Mouse (Mus musculus) MEL-GATA-1-ER (cell line): ENCODE measurements around the gene Calm4.

Experiments used
- DNase-seq: peaks from one replicate; pipeline ENCODE4 v3.0.0-alpha.2; 2012; ENCODE audit warnings: low read depth; ENCODE audit errors: extremely low read depth

Gene Calm4

DNA sequence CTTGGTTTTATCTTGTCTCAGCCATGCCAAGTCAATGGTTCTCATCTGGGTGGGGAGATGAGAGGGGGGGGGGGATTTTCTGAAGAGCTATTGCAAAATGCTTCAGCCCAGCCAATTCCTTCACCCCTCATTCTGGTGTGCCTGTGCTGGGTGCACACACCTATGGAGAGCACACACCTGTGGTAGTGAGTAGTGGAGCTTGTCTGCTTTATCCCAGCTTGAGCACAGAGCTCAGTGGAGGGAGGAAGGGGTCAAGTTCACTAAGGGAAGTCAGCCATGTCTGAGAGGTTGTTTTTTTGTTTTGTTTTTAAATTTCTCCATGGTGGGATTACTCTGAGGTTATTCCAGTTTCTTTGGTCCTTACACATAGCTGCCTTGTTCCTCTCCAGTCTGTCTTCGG is 18.7 kb downstream of the Calm4 start:
- no peak for DNase-seq

DNA sequence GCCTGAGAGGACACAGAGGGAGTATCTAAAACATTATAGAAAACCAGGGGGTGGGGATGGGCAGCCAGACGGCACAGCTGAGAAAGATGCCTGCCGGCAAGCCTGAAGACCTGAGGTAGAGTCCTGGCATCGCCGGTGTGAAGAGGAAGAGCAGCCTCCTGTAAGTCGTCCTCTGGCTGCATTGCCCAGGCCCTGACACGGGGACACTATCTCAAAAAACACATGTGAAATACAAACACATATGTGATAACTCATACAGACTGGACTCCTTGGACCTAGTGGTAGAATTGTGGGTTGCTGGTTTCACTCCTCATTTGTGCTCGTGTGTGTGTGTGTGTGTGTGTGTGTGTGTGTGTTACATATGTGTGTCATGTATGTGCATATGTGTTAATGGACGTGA is 23.7 kb downstream of the Calm4 start:
- DNase-seq: no peak

DNA sequence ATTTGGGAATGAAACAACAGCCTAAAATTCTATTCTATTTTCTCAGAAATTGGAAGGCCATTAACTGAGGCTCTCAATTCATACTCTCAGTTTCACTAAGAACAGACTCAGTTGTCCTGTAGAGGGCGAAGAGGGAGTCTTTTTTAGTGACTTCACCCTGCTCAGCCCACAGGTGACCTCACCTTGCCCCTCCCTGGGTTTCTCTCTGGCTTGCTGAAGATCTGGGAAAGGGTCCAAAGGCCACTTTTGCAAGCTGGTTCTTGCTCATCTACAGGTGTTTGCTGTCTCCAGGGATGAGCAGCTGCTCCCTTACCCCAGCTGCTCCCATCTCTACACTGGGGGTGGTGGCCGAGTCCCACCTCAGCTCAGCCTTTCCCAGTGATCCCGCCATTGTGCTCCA is 24.8 kb downstream of the Calm4 start:
- no peak for DNase-seq

DNA sequence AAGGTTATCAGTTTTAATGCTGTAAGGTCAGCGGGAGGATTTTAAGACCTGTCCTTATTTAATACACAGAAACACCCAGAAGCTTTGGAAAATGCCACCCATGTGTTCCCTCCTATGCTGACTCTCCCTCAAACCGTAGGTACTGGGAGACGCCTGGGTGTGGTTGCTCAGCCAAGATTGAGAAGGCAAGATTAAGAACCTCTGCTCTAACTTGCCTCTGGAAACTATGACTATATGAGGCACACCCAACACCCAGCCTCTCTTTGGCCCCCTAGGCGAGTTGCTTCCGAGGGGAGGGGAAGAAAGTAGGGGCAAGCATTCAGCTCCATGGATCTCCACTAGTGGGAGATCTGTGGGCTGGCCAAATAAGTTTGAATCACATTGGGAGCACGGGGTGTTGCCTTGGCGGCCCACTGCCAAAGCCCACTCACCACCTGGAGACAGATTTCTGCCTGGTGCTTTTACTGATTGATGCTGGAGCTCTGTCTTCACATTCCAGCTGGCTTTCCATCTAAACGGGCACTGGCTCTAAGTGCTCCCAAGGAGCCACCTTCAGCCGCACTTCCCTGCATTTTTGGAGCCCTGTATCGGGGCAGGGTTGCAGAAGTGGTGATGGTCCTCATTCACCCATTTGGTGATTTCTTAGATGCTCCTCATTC is 25.5 kb downstream of the Calm4 start:
- no peak for DNase-seq

DNA sequence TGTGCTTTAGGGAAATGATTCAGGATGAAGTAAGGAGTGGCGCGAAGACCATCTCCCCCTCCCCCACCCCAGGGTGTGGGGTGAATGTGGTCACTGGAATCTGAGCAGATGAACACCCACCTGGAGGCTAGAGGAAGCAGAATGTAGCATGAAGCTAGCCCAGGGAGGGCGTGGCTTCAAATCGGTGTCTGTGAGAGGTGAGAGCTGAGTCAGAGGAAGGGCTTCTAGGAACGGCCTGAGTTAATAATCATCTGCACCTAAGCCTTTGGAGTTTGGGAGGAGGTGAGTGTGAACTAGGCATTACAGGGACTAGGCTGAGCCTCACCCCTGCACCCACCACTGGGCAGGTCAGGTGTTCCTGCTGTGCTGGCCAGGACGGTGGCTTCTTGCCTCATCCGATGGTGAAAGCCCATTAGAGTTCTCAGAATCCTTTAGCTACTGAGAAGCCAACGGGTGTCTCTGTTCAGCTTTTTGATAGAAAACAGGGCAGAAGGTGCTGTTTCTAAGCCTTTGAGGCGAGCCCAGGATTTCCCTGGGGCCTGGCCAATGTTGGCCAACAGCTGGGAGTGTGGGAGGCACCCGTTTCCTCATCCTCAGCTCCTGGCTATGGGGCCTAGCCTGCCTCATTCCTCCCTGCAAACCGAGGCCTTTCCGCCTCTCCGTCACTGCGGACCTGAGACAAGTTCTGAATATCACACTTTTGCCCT is 28.2 kb downstream of the Calm4 start:
- DNase-seq: peak; percentile 51

DNA sequence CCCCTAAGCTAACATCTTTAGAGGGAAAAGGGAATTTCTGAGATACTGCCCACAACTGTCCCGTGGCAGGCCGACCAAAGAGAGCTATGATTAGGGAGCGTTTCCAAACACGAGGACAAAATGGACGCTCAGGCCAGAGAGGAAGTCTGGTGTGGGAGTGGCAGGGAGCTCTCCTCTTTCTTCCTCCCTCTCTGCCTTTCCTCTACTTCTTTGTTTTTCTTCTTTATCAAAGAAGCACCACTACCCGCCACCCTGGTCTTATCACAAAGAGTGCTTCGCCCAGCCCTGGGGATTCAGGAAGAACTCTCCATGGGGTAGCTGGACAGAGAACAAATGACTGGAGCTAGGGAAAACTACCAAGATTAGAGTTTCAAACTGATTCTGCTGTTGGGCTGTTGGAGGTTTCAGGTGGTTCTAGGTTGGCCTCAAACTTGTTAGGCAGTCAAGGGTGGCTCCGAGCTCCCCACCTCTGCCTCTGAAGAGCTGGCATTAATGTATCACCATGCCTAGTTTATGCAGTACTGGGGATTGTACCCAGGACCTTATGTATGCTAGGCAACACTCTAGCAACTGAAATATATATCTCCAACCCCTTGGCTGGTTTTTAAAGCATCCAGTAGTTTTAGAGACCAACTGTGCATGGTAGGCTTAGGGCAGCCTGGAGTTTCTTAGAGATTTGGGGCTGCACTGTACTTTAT is 28.9 kb downstream of the Calm4 start:
- DNase-seq: peak; percentile 80

DNA sequence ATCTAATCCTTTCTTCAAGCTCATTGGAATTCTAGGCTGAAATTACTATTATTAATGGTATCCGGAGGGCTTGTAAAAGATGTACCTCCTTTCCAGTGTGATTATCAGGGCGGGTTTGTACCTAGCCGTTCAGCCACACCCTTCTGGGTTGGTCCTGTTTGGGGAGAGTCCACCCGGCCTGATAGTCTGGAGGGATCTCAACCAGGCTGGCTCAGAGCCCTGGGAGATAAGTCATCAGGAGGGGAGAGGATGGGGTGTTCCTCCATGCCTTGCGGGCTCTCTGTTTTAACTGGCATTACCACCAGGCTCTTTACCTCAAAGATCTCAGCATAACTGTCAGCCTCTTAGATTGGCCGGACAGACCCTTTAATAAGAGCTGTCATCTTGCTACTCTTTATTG is 29.6 kb downstream of the Calm4 start:
- DNase-seq: peak; percentile 82

DNA sequence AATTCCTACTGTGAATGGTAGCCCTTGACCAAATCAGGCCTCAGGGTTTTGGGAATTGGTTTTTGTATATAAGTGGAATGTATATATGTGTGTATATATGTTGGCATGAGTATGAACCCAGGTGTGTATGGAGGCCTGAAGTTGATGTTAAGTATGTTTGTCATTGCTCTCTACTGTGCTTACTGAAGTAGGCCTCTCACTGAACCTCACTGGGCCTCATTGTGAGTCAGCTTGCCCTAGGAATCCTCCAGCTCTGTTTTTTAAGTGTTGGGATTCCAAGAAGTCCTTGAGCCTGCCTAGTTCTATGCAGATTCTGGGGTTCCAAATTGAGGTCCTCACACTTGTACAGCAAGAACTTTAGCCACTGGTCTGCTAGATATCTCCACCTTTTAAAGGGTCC is 32.3 kb downstream of the Calm4 start:
- DNase-seq: no peak

DNA sequence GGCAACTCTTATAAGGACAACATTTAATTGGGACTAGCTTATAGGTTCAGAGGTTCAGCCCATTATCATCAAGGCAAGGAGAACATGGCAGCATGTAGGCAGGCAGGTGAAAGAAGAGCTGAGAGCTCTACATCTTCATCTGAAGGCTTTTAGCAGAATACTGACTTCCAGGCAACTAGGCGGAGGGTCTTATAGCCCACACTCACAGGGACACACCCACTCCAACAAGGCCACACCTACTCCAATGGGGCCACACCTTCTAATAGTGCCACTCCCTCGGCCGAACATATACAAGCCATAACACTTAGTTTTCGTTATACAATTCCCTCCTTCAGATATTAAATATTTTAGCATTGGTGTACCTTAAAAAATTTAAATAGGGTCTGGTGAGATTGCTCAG is 35.3 kb downstream of the Calm4 start:
- DNase-seq: no peak

DNA sequence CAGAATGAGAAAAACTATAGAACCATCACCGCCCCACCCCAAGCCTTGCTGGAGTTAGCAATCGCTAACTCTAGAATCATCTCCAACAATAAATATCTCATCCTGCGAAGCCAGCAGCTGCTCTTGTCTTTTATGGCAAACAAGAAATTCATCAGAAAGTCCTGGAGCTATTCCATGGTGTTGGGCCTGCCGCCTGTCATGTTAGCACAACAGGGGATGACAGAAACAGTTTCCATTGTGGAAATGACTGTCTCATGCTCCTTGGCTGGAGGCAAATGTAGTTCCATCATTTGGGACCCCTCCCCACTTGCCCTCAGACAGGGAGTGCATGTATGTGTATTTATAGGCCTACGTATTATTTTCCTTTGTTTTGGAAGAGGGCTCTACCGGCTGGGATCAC is 38.9 kb downstream of the Calm4 start:
- no peak for DNase-seq

DNA sequence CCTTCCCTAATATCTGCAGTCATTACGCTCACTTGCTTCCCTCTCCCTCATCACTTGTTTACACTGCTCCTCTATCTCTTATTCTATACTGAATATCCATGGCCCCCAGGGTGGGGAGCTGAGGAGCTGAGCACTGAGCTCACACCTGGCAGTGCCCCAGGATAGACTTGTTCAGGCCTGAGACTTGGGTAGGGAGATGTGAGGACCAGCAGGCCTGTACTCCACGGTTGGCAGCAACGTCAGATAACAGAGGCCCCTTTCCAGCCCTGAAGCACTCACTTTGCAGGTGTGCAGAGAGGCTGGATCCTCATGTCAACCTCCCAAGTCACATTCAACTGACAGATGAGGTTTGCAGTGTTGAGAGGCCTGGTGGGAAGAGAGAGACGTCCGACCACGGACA is 39.6 kb downstream of the Calm4 start:
- DNase-seq: no peak

DNA sequence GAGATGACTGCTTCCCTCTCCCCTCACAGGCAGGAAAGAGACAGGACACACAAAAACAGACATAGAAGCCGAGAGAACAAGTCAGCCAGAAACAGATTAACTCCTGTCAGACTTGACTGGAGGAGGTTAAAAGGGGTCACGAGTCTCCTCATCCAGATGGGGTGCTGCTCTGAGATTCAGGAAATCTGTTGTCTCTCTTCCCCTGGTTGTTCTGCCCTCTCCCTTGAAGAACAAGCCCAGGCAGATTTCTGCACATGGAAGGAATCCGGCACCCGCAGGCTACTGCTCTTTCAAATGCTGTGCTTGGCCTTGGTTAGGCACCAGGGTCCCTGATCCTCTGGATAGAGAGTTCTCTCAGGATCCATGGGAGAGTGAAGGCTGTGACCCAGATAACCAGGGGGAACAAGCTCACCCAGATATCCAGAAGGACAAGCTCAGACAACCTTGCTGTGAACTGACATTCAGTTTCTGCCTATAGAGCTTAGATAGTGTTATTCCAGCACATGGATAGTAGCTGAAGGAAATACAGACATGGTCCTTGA is 40.2 kb downstream of the Calm4 start:
- DNase-seq: no peak

DNA sequence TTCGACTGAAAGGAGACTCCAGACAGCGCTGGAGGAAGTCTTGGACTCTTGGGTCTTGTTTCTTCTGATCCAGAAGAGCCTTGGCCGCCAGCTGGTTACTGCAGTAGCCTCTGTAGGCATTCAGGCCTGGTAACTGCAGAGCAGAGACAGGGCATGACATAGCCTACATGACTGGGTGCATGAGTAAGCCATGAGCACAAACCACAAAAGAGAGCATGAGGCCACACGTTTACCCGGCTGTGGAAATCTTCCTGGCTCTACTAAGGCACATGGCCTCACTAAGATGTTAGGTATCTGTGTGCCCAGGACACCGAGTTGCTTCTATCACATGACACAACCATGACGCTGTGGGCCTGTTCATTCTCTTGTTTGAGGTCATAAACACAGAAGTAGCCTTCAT is 49.1 kb downstream of the Calm4 start:
- DNase-seq: no peak
